Mouse (Mus musculus) Muller cell, postnatal 12 days (primary cell): ENCODE measurements around the gene Kat2b.
"Not testable (repeated sequence)": the region's sequence is repeated elsewhere in the genome, so short reads cannot be mapped to it uniquely, and the experiment has no call there.

Experiments
- DNase-seq: peaks from one replicate; pipeline ENCODE4 v3.0.0-alpha.2; 2015; ENCODE audit errors: inconsistent ontology term

Kat2b gene

GRCm38 (mm10) chr17:53569829-53570228, 3.2 kb downstream of the Kat2b start:
- peak; percentile 76 for DNase-seq

- DNase-seq, result no peak
Measured at GRCm38 (mm10) chr17:53570361-53570875, 3.8 kb downstream of the Kat2b start.

GRCm38 (mm10) chr17:53570932-53571331, 4.3 kb downstream of the Kat2b start:
- DNase-seq, result not testable (repeated sequence)

GRCm38 (mm10) chr17:53573019-53573556, 6.4 kb downstream of the Kat2b start:
- DNase-seq, result no peak

- DNase-seq, result no peak
Measured at GRCm38 (mm10) chr17:53577151-53577550, 10.5 kb downstream of the Kat2b start.

- DNase-seq, result no peak
Measured at GRCm38 (mm10) chr17:53577754-53578153, 11.1 kb downstream of the Kat2b start.

- no peak for DNase-seq
Measured at GRCm38 (mm10) chr17:53578249-53578648, 11.6 kb downstream of the Kat2b start.

GRCm38 (mm10) chr17:53578776-53579175, 12.1 kb downstream of the Kat2b start:
- no peak for DNase-seq

GRCm38 (mm10) chr17:53579612-53580011, 13.0 kb downstream of the Kat2b start:
- no peak for DNase-seq

- DNase-seq, result no peak
Measured at GRCm38 (mm10) chr17:53580237-53580636, 13.6 kb downstream of the Kat2b start.

- DNase-seq, result no peak
Measured at GRCm38 (mm10) chr17:53582026-53582585, 15.4 kb downstream of the Kat2b start.

GRCm38 (mm10) chr17:53582805-53583204, 16.1 kb downstream of the Kat2b start:
- DNase-seq, result no peak

- DNase-seq, result peak; percentile 95
Measured at GRCm38 (mm10) chr17:53583846-53584579, 17.4 kb downstream of the Kat2b start.

GRCm38 (mm10) chr17:53587074-53587851, 20.6 kb downstream of the Kat2b start:
- peak; percentile 91 for DNase-seq

- no peak for DNase-seq
Measured at GRCm38 (mm10) chr17:53588097-53588855, 21.6 kb downstream of the Kat2b start.

GRCm38 (mm10) chr17:53590110-53590509, 23.4 kb downstream of the Kat2b start:
- no peak for DNase-seq

- no peak for DNase-seq
Measured at GRCm38 (mm10) chr17:53591910-53592309, 25.2 kb downstream of the Kat2b start.

GRCm38 (mm10) chr17:53594590-53594989, 27.9 kb downstream of the Kat2b start:
- DNase-seq, result no peak

GRCm38 (mm10) chr17:53595527-53595926, 28.9 kb downstream of the Kat2b start:
- no peak for DNase-seq

- DNase-seq, result peak; percentile 84
Measured at GRCm38 (mm10) chr17:53596314-53596882, 29.7 kb downstream of the Kat2b start.
